Mouse (Mus musculus) liver, embryonic 14.5 days (tissue): ENCODE measurements around the gene Tmem45a2. TPM values are rescaled to one million over a fixed set of nuclear protein-coding genes. Genes with fewer than 3 reads are reported as not detected.

Experiments used
- ATAC-seq: fragments of 200-750 bp; cut with Nextera tagmentation; 2 replicates; pipeline ENCODE4 v1.8.0; 2017; ENCODE audit warnings: moderate number of reproducible peaks, mild to moderate bottlenecking, moderate library complexity; ENCODE audit not compliant: insufficient read depth
- DNase-seq, 3 experiments: peaks; one replicate each; pipeline ENCODE4 v3.0.0-alpha.2; 2012 to 2013; ENCODE audit warnings: low read depth in 3 of 3, low spot score in 3 of 3
- H3K27ac ChIP-seq: fragments of 300-500 bp; sonication (generic); 2 replicates; pipeline ENCODE4 v1.5.1; 2014; ENCODE audit warnings: moderate library complexity, mild to moderate bottlenecking, control low read depth, inconsistent platforms
- H3K27me3 ChIP-seq: fragments of 300-500 bp; sonication (generic); 2 replicates; pipeline ENCODE4 v1.6.1; 2014; ENCODE audit warnings: mild to moderate bottlenecking, low read length, moderate library complexity; ENCODE audit not compliant: control insufficient read depth, insufficient read depth
- H3K36me3 ChIP-seq: fragments of 300-500 bp; sonication (generic); replicated peaks from 2 replicates; pipeline ENCODE4 v1.6.1; 2014; ENCODE audit warnings: low read depth; ENCODE audit not compliant: control insufficient read depth, insufficient read depth
- H3K4me1 ChIP-seq, 2 experiments: fragments of 200-500 bp in 1 of 2; fragments of 300-500 bp in 1 of 2; sonication (generic) in 1 of 2; replicated peaks; 2 replicates each; pipeline ENCODE4 v1.6.1; 2012 to 2014; ENCODE audit warnings: antibody characterized with exemption in 1 of 2, inconsistent platforms in 1 of 2, low read length in 1 of 2; ENCODE audit not compliant: control insufficient read depth in 2 of 2, insufficient read depth in 2 of 2
- H3K4me2 ChIP-seq: fragments of 300-500 bp; sonication (generic); 2 replicates; pipeline ENCODE4 v1.6.1; 2014; ENCODE audit warnings: low read depth, mild to moderate bottlenecking, control low read depth, moderate library complexity
- H3K4me3 ChIP-seq, 2 experiments: fragments of 200-500 bp in 1 of 2; fragments of 300-500 bp in 1 of 2; sonication (generic) in 1 of 2; 2 replicates each; pipeline ENCODE4 v1.5.1; 2012 to 2014; ENCODE audit warnings: low read depth in 2 of 2, low read length in 2 of 2, mild to moderate bottlenecking in 2 of 2, control low read depth in 1 of 2, inconsistent platforms in 1 of 2, moderate library complexity in 1 of 2; ENCODE audit not compliant: insufficient read depth in 1 of 2
- H3K9ac ChIP-seq: fragments of 300-500 bp; sonication (generic); replicated peaks from 2 replicates; pipeline ENCODE4 v1.6.1; 2014; ENCODE audit warnings: mild to moderate bottlenecking, control low read depth, moderate library complexity
- H3K9me3 ChIP-seq: fragments of 300-500 bp; sonication (generic); 2 replicates; pipeline ENCODE4 v1.6.1; 2016; ENCODE audit warnings: low read length, mixed read lengths; ENCODE audit not compliant: control insufficient read depth
- CTCF ChIP-seq: IDR thresholded peaks from 2 replicates; pipeline ENCODE4 v1.5.1; 2016; ENCODE audit warnings: antibody characterized with exemption, low read depth, control low read depth
- EP300 ChIP-seq: IDR thresholded peaks from 2 replicates; pipeline ENCODE4 v1.6.1; 2016; ENCODE audit warnings: antibody characterized with exemption, low read depth
- WGBS: fragments of 180-500 bp; shearing (Covaris S2); extraction: QIAGEN DNeasy Blood & Tissue Kit; methylation state at CpG from one replicate; pipeline ENCODE4 v1.1.7; 2014; ENCODE audit not compliant: insufficient replicate concordance; 5-methylcytosine and 5-hydroxymethylcytosine counted together
- polyA plus RNA-seq, 2 experiments: library from polyadenylated mRNA; depleted of rRNA in 1 of 2; stranded (reverse) in 1 of 2; unstranded in 1 of 2; fragments of >200 nt; fragmentation: Nextera tagmentation in 1 of 2; extraction: Ambion mirVana in 1 of 2; gene quantifications; 2 replicates each; pipeline versions ENCODE4 v1.2.1 to v1.2.3; 2012 to 2014

Tmem45a2 gene
- polyA plus RNA-seq (2012; rRNA removed) (0.02 TPM in 2 replicates), polyA plus RNA-seq (2014; fragmentation: Nextera tagmentation; extraction: Ambion mirVana) (not detected in 2 replicates)

- H3K27me3 ChIP-seq, result no peaks in the 10 kb centered on the region
- no peak within 1 kb of the TSS for H3K27ac ChIP-seq
- no peaks in the 10 kb centered on the region for H3K36me3 ChIP-seq
- no peak for ATAC-seq
- H3K4me3 ChIP-seq, result no peak within 1 kb of the TSS
- H3K9me3 ChIP-seq, result no peaks in the 10 kb centered on the region
- 76% methylated on average over 5 of the region's 5 CpGs for WGBS
- H3K9ac ChIP-seq, result no peak within 1 kb of the TSS
- no peaks in the 10 kb centered on the region for H3K4me1 ChIP-seq
- TF ChIP-seq EP300, result no peak
- no peak for TF ChIP-seq CTCF
- DNase-seq, result no peak
- no peak within 1 kb of the TSS for H3K4me2 ChIP-seq
Observed at GRCm38 (mm10) chr16:57071132-57071639, at the start of gene Tmem45a2. Gene Tmem45a2 (minus strand): TSS chr16:57071372.

- H3K27me3 ChIP-seq, result no peaks in the 10 kb centered on the region
- ATAC-seq (no peak), DNase-seq (no peak)
- no peak overlapping the region for H3K27ac ChIP-seq
- no peak for TF ChIP-seq CTCF
- no peak for TF ChIP-seq EP300
- no peak overlapping the region for H3K4me3 ChIP-seq
- H3K4me2 ChIP-seq, result no peak overlapping the region
- WGBS, result 35% methylated on average over 2 of the region's 2 CpGs
- H3K36me3 ChIP-seq, result no peaks in the 10 kb centered on the region
- peaks cover 0 to 4% of the 10 kb centered on the region in 2 experiments; a peak in 3 of 4 replicates for H3K4me1 ChIP-seq
- H3K9me3 ChIP-seq, result no peaks in the 10 kb centered on the region
- H3K9ac ChIP-seq, result no peak overlapping the region
Observed at GRCm38 (mm10) chr16:57117562-57117961, 46.4 kb upstream of the Tmem45a2 start.

- Histone ChIP-seq H3K36me3 (no peaks in the 10 kb centered on the region), H3K4me2 (no peak overlapping the region), H3K27ac (no peak overlapping the region), H3K9me3 (no peaks in the 10 kb centered on the region), H3K27me3 (no peaks in the 10 kb centered on the region), H3K9ac (no peak overlapping the region), H3K4me3 (no peak overlapping the region), H3K4me1 (peaks cover 0 to 4% of the 10 kb centered on the region in 2 experiments; a peak in 2 of 4 replicates)
- ATAC-seq (no peak), DNase-seq (no peak)
- TF ChIP-seq CTCF (peak; percentile 43; the same call in 1 of the 2 replicates), EP300 (no peak)
Observed at GRCm38 (mm10) chr16:57116066-57116465, 44.9 kb upstream of the Tmem45a2 start.

- no peaks in the 10 kb centered on the region for H3K27me3 ChIP-seq
- 49% methylated on average over 5 of the region's 5 CpGs for WGBS
- H3K36me3 ChIP-seq, result no peaks in the 10 kb centered on the region
- no peak overlapping the region for H3K4me3 ChIP-seq
- ATAC-seq (no peak), DNase-seq (no peak)
- no peaks in the 10 kb centered on the region for H3K4me1 ChIP-seq
- no peak overlapping the region for H3K4me2 ChIP-seq
- H3K27ac ChIP-seq, result no peak overlapping the region
- no peaks in the 10 kb centered on the region for H3K9me3 ChIP-seq
- TF ChIP-seq CTCF (no peak), EP300 (no peak)
- no peak overlapping the region for H3K9ac ChIP-seq
Observed at GRCm38 (mm10) chr16:57106185-57106960, 35.2 kb upstream of the Tmem45a2 start.

GRCm38 (mm10) chr16:57101174-57101573 is 30.0 kb upstream of the Tmem45a2 start:
- no peaks in the 10 kb centered on the region for H3K9me3 ChIP-seq
- ATAC-seq (no peak), DNase-seq (no peak)
- no peak overlapping the region for H3K9ac ChIP-seq
- no peak for TF ChIP-seq EP300
- TF ChIP-seq CTCF, result no peak
- H3K4me1 ChIP-seq, result no peaks in the 10 kb centered on the region
- no peak overlapping the region for H3K4me2 ChIP-seq
- H3K27me3 ChIP-seq, result no peaks in the 10 kb centered on the region
- no peak overlapping the region for H3K4me3 ChIP-seq
- WGBS, result 65% methylated on average over 1 of the region's 1 CpGs
- no peaks in the 10 kb centered on the region for H3K36me3 ChIP-seq
- no peak overlapping the region for H3K27ac ChIP-seq
